Mouse (Mus musculus) heart, postnatal 0 days (tissue): ENCODE results near the gene Wwox.

Experiments
- CTCF ChIP-seq: IDR thresholded peaks from 2 replicates; pipeline ENCODE4 v1.5.1; 2016; ENCODE audit warnings: antibody characterized with exemption, control low read depth, low read depth
- EP300 ChIP-seq: IDR thresholded peaks from 2 replicates; pipeline ENCODE4 v1.6.1; 2016; ENCODE audit warnings: antibody characterized with exemption, low read depth

- TF ChIP-seq EP300 (no peak), CTCF (no peak)
Observed at GRCm38 (mm10) chr8:114462591-114462990, 23.1 kb downstream of the Wwox start.
